Mouse (Mus musculus): Measurements from ENCODE around the gene Jakmip3.

The Jakmip3 gene

DNA sequence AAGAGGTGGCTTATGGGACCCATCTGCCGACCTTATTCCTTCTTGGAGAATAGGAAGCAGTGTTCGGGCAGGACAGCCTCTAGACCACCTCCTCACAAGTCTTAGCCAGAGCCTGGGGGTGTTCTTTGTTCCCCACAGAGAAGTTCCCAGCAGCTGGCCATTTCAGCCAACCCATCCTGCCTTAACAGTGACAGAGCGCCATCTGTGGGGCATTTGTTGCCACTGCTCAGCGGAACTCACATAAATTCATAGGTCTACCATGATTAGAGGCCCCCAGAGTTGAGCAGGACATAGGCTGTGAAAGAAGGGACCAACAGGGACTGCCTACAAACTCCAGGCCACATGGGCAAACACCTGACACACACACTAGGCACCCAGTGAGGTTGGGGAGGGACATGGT is 122.9 kb downstream of the Jakmip3 start:
- no peak for DNase-seq (ENCODE audit: low spot score in 2 of 2)

DNA sequence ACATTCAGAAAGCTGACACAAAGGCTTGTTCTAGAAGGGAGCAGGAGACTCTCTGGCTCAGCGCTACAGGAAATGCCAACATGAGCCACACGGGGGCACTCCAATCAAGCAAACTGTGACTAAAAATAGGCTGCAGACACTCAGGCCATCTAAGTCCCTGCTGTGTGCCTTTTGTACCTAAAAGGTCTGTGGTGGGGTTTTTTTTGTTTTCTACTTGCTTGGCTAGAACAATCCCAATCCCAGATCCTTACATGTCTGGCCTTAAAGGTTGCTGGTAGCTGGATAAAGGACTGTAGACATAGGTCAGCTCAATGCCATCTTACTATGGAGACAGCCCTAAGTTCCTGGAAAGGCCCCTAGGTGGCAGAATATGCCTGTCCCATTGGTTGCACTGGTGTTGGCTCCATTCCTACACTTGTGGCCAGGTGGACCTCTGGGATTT is 127.7 kb downstream of the Jakmip3 start:
- peak; percentile 71 for DNase-seq (ENCODE audit: low spot score in 2 of 2)

GRCm38 (mm10) chr7:139074189-139074588 is 133.7 kb downstream of the Jakmip3 start:
- no peak for DNase-seq (ENCODE audit: low spot score in 2 of 2)

DNA sequence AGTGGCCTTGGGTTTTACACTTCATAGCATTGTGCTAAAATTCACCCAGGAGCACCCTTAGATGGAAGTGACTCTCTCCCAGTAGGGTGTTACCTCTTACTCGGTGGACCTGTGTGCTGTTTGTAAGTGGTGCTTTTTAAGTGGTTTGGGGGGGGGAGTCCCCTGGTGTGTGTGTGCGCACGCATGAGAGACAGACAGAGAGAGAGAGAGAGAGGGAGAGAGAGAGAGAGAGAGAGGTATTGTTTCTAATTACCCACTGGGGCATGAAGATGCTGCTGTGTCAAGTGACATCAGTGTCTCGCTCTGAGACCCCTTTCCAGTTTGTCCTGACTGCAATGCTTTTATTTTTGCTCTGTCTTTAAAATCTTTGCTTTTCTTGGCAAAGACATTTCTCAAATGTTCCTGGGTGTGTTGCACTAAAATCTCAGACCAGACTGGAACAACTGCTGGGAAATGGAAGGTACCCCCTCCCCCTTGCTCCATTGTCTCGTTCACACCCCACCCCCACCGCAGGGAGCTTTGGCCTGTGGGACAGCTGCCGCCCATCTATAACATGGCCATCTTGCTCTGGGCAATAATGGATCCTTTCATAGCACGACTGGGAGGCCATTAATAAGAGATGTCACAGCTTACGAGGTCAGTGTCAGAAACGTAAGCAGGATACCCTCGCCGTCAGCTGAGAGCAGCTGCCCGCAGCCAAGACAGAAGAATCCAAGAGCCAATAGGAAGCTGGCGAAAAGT is 134.7 kb downstream of the Jakmip3 start:
- DNase-seq (ENCODE audit: low spot score in 2 of 2) = no peak

- no peak for DNase-seq (ENCODE audit: low spot score in 2 of 2)
Measured at GRCm38 (mm10) chr7:139077283-139077682, 136.8 kb downstream of the Jakmip3 start.

DNA sequence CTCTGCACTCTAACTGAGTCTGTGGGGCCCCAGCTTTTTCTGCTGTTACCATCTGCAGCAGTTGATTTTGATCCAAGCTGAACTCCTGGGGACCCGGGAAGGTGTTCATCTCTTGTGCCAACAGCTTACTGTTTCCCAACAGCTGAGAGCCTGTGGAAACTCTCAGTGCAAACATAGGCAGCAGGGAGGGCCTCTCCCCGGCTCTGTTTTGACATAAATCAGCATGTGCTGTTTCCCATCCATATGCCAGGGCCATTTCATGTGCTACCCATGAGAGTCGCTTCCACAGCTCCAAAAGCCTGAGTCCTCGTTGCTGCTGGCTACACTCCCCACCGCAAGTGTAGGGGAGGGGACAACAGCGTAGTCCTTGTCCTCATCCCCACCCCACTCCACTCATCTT is 137.7 kb downstream of the Jakmip3 start:
- no peak for DNase-seq (ENCODE audit: low spot score in 2 of 2)

DNA sequence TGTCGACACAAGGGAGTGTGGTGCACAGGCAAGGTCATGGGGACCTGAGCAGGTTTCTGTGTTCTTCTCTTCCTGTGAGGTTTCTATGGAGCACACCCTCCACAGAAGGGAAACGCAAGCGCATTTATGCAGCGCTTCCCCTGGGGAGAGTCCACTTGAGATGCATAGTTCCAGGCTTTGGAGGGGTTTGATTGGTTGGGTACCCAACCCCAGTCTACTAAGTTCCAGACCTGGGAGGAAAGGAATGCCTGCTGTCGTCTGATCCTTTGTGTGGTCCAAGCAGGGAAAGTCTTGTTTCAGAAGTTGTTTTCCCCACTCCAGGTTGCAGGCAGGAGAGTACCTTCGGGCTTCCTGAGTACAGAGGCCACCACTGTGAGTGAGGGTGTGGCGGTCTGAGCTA is 138.6 kb downstream of the Jakmip3 start:
- DNase-seq (ENCODE audit: low spot score in 2 of 2) = no peak

DNA sequence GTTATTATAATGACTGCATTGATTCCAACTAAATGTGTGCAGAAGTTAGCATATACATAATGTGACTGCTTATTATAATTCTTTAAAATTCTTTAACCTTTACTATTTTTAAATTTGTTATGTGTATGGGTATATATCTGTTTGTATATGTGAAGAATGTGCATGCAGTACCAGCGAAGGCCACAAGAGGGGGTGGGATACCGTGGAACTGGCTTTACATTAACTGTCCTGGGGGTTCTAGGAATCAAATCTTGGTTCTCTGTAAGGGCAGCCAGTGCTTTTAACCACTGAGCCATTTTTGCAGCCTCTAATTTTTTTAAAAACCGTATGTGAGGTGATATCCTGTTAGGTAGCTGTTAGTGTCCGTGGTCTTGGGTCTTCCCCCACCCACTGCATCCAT is 140.2 kb downstream of the Jakmip3 start:
- DNase-seq (ENCODE audit: low spot score in 2 of 2) = no peak

DNA sequence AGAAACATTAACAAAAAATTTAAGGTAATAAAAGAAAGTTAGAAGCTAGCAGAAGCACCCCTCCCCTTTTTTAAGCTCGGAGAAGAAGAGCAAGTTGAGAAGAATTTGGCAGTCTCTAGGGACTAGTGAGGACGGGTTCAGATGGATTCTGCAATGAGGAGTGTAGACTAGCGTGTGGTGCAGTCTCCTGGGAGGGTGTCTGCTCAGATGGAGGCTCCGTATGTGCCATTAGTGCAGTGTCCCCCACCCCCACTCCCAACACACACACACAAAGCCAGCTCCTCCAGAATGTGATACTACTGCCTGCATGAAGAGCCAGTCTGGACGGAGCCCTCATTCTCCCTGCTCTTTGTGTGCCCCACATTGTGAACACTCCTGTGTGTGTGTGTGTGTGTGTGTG is 140.6 kb downstream of the Jakmip3 start:
- DNase-seq (ENCODE audit: low spot score in 2 of 2) = no peak

- no peak for DNase-seq (ENCODE audit: low spot score in 2 of 2)
Measured at GRCm38 (mm10) chr7:139082281-139082680, 141.8 kb downstream of the Jakmip3 start.

DNA sequence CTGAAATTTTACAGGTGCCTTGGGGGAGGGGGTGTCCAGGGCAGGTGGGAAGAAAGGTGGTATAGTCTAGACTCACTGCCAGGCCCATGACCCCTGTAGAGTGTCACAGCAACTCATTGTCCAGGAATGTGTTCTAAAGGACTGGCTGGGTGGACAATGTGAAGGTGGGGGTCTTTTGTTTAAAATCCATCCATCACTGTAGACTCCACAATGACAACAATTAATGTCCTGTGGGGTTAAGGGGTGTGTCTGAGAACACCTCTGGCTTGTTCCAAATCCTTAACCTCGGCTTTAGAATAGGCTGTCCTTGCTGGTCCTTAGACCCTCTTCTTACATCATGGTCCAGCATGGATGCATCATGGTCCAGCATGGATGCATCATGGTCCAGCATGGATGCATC is 143.8 kb downstream of the Jakmip3 start:
- no peak for DNase-seq (ENCODE audit: low spot score in 2 of 2)

- peak; percentile 91 to 93 for DNase-seq (ENCODE audit: low spot score in 2 of 2)
Measured at GRCm38 (mm10) chr7:139085629-139086194, 145.2 kb downstream of the Jakmip3 start, which contains the start of gene Dpysl4. TSS of gene Dpysl4 (plus strand) at chr7:139086001.

- no peak for DNase-seq (ENCODE audit: low spot score in 2 of 2)
Measured at GRCm38 (mm10) chr7:139086195-139087158, 145.9 kb downstream of the Jakmip3 start.

DNA sequence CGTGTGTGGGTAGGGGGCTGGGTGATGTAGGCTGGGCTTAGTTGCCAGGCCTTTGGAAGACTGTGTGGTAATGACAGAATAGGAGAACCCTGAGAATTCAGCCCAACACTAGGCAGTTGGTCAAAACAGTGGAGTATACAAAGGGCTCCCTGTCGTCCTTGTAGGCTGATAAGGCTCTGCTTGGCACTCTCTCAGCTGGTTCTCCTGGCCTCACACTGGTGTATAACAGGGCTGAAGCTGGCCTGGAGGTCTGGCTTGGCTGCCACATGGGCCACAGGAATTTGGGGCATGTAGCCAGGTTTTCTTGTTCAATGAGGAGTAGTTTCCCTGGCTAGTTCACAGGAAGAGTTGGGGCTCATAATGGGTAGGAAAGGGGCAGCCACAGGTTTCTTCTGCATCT is 147.3 kb downstream of the Jakmip3 start:
- DNase-seq (ENCODE audit: low spot score in 2 of 2) = no peak

GRCm38 (mm10) chr7:139089892-139090874 is 149.7 kb downstream of the Jakmip3 start:
- no peak for DNase-seq (ENCODE audit: low spot score in 2 of 2)

- no peak for DNase-seq (ENCODE audit: low spot score in 2 of 2)
Measured at GRCm38 (mm10) chr7:139091681-139092080, 151.2 kb downstream of the Jakmip3 start.

DNA sequence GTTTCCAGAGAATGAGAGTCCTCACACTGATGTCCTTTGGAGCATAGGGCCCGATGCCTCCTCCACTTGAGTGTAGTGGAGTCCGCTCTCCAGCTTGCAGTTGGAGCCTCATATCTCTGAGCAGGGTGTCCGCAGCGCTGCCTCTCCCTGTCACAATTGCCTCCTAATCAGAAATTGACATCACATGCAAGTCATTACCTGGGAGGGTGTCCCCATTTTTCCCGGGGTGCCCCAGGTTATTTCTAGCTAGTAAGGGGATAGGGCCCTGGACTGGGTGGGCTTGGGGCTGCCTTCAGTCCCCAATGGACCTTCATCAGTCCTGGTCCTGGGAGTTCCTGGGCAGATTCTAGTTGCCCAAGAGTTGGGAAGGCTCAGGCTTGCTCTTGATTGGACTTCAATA is 152.1 kb downstream of the Jakmip3 start:
- DNase-seq (ENCODE audit: low spot score in 2 of 2) = no peak

GRCm38 (mm10) chr7:139093124-139093523 is 152.6 kb downstream of the Jakmip3 start:
- DNase-seq (ENCODE audit: low spot score in 2 of 2) = peak; percentile 50

GRCm38 (mm10) chr7:139093781-139094180 is 153.3 kb downstream of the Jakmip3 start:
- no peak for DNase-seq (ENCODE audit: low spot score in 2 of 2)

DNA sequence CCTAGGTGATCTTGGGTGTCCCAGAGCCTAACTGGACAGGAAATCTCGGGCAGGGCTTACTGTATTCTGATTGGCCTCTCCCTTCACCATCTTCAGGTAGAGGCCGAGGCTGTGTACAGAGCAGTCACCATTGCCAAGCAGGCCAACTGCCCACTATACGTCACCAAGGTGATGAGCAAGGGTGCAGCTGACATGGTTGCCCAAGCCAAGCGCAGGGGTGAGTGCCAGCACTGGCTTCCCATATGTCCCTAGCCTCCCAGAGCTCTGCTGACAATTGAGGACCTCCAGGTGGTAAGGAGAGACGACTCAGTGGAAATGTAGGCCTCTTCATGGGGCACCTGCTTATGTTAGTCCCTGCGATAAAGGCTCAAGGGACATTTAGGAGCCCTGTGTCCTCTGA is 154.2 kb downstream of the Jakmip3 start:
- no peak for DNase-seq (ENCODE audit: low spot score in 2 of 2)

DNA sequence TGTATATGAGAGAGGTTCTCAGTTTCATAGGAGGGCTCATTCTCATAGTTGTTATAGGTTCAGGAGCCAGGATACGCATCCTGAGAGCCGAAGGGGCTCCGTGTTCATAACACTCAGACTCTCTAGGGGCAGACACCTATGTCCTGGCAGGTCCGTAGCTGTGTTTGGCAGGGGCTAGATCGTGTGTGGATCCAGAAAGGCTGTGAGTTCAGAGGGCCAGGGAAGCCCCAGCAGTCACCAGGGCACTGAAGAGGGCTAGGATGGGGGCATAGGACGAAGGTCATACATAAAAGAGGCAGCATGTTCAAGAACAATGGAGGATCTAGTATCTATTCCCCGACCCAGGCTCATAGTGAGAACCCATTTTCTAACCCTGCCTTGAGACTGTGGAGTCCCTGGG is 154.8 kb downstream of the Jakmip3 start:
- no peak for DNase-seq (ENCODE audit: low spot score in 2 of 2)

Measured in right cerebral cortex, postnatal 36 days (tissue).